Mouse (Mus musculus) cerebellum, adult 2 months (tissue): ENCODE data around the gene Pak4.

Source experiments
- CTCF ChIP-seq: fragments of 200-500 bp; IDR thresholded peaks from 2 replicates; pipeline ENCODE4 v1.5.1; 2011; ENCODE audit warnings: low read depth, mild to moderate bottlenecking, control low read depth, low read length, moderate library complexity, borderline replicate concordance; ENCODE audit not compliant: insufficient read depth
- POLR2A ChIP-seq: fragments of 200-500 bp; IDR thresholded peaks from 2 replicates; pipeline ENCODE4 v1.6.1; 2011; ENCODE audit warnings: low read length, control low read depth, borderline replicate concordance; ENCODE audit not compliant: insufficient read depth

DNA sequence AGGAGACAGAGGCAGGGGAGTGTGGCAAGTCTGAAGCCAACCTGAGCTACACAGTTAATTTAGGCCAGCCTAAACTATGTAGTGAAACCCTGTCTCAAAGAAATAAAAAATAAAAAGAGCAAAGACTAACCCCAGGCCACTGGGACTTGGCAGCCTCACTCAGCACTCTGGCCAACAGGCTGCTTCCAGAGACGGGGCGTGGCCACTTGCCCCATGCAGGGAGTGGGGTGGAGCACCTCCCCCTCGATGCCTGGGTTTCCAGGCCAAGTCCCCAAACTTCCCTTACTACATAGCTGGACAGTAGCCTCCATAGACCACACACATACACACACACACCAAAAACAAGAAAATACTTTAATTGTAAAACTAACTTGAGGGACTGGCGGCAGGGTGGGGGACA, 39.5 kb downstream of the Pak4 start:
- no peak for TF ChIP-seq CTCF
- TF ChIP-seq POLR2A: no peak
